Mouse (Mus musculus): ENCODE data around the gene Hmgb1. TPM values are rescaled to one million over a fixed set of nuclear protein-coding genes. Genes with fewer than 3 reads are reported as not detected.
"Not testable (repeated sequence)": the region's sequence is repeated elsewhere in the genome, so short reads cannot be mapped to it uniquely, and the experiment has no call there.

The Hmgb1 gene
- total and polyA plus RNA-seq, 3 experiments, result 23.7 to 103 (median 88.9) TPM

DNA sequence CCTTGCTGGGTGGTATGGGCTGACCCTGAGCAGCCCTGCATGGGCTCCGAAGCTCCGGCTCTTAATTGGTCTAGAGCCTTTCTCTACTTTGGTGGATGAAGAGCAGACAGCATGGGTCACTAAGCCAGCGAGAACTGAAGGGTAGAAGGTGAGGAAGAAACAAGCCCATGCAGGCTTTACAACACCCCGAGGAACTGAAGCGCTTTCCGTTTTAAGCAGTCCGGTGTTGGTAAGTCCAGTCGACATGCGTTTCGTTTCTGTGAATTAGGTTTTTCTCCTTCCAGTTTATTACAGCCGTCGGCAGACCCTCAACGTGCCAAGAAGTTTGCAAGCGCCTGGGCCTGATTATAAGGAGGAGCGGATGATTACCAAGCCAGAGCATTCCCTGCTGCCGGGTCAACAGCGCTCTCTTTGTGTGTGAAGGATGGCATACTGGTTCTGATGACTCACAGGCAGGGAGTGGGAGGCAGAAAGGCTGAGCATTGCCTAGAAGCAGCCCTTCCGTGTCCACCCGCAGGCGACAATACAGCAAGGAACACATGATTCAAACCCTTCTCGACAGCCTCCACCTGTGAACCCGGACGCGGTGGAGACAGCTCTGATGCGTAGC lies 40.4 kb downstream of the Hmgb1 start:
- Histone ChIP-seq H3K79me2 (replicated peaks; ENCODE audit: control insufficient read depth, insufficient read depth, low read length) (no peaks in the 10 kb centered on the region), H3K27me3 (ENCODE audit: control insufficient read depth, insufficient read depth, low read length) (no peaks in the 10 kb centered on the region), H3K27ac (no peak overlapping the region), H3K4me3 (no peak overlapping the region), H3K4me1 (ENCODE audit: control insufficient read depth, insufficient read depth, low read length) (no peaks in the 10 kb centered on the region), H3K36me3 (ENCODE audit: control insufficient read depth, insufficient read depth, low read length) (no peaks in the 10 kb centered on the region), H3K9ac (ENCODE audit: low read depth, low read length) (no peak overlapping the region)
- peak; percentile 24 to 25 for DNase-seq
- intact Hi-C loops (cut with DNase I), result no loop called here
- no peak for TF ChIP-seq POLR2A (IDR thresholded peaks at IDR 0.05; ENCODE audit: insufficient read depth, low read depth, low read length)
- whole genome bisulfite sequencing, result 66% methylated on average over 25 of the region's 25 CpGs

GRCm38 (mm10) chr5:149141155-149141554 lies 43.1 kb downstream of the Hmgb1 start:
- H3K27ac ChIP-seq; H3K27me3 ChIP-seq (ENCODE audit: control insufficient read depth, insufficient read depth, low read length); H3K79me2 ChIP-seq (replicated peaks; ENCODE audit: control insufficient read depth, insufficient read depth, low read length); intact Hi-C loops (cut with DNase I); DNase-seq; H3K4me3 ChIP-seq; H3K9ac ChIP-seq (ENCODE audit: low read depth, low read length); H3K4me1 ChIP-seq (ENCODE audit: control insufficient read depth, insufficient read depth, low read length); H3K36me3 ChIP-seq (ENCODE audit: control insufficient read depth, insufficient read depth, low read length): not testable (repeated sequence)
- WGBS, result 96% methylated on average over 1 of the region's 1 CpGs

DNA sequence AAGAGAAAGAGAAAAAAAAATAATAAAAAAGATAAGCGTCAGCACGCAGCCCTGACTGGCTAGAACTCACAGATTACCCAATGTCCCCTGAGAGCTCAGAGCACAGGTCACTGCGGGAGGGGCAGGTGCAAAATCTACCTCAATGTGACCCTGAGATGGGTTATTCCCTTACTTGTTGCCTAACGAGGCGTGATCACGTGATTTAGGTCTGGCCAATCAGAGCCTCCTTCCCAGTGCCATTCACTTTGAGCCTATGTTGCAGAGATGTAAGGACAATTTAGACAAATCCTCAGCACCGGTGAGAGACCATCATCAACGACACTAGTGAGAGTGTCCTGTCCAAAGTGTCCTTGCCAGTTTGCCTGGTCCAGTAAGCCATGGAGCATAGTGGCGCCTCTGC lies 44.0 kb downstream of the Hmgb1 start:
- Histone ChIP-seq H3K36me3 (ENCODE audit: control insufficient read depth, insufficient read depth, low read length) (no peaks in the 10 kb centered on the region), H3K9ac (ENCODE audit: low read depth, low read length) (no peak overlapping the region), H3K27me3 (ENCODE audit: control insufficient read depth, insufficient read depth, low read length) (no peaks in the 10 kb centered on the region), H3K27ac (no peak overlapping the region), H3K4me3 (no peak overlapping the region), H3K79me2 (replicated peaks; ENCODE audit: control insufficient read depth, insufficient read depth, low read length) (no peaks in the 10 kb centered on the region), H3K4me1 (ENCODE audit: control insufficient read depth, insufficient read depth, low read length) (peaks cover 2% of the 10 kb centered on the region; the same call in 1 of the 2 replicates)
- TF ChIP-seq CTCF (IDR thresholded peaks at IDR 0.05), result no peak
- no peak for TF ChIP-seq EP300 (IDR thresholded peaks at IDR 0.05; ENCODE audit: insufficient read depth, low read depth, low read length)
- no peak for TF ChIP-seq POLR2A (IDR thresholded peaks at IDR 0.05; ENCODE audit: insufficient read depth, low read depth, low read length)
- DNase-seq, result no peak
- intact Hi-C loops (cut with DNase I), result no loop called here
- 69% methylated on average over 9 of the region's 9 CpGs for WGBS

DNA sequence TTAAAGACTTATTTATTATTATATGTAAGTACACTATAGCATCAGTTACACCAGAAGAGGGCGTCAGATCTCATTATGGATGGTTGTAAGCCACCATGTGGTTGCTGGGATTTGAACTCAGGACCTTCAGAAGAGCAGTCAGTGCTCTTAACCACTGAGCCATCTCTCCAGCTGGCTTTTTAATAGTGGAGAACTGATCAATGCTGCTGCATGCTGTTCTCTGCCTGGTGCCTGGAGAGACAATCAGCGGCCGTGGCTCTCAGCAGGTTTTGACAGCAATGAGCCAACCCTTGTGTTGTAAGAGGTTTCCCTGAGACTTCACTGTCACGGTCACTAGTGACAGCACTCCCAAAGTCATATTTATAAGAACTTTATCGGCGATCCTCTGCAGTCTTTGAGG lies 46.2 kb downstream of the Hmgb1 start:
- H3K79me2 ChIP-seq (replicated peaks; ENCODE audit: control insufficient read depth, insufficient read depth, low read length); H3K4me1 ChIP-seq (ENCODE audit: control insufficient read depth, insufficient read depth, low read length); H3K36me3 ChIP-seq (ENCODE audit: control insufficient read depth, insufficient read depth, low read length); H3K27me3 ChIP-seq (ENCODE audit: control insufficient read depth, insufficient read depth, low read length); intact Hi-C loops (cut with DNase I); H3K4me3 ChIP-seq; DNase-seq; H3K9ac ChIP-seq (ENCODE audit: low read depth, low read length); H3K27ac ChIP-seq: not testable (repeated sequence)
- WGBS, result 90% methylated on average over 6 of the region's 6 CpGs

- WGBS, result 23% methylated on average over 3 of the region's 3 CpGs
- intact Hi-C loops (cut with DNase I), result no loop called here
- no peaks in the 10 kb centered on the region for H3K27me3 ChIP-seq (ENCODE audit: control insufficient read depth, insufficient read depth, low read length)
- H3K27ac ChIP-seq, result no peak overlapping the region
- H3K4me3 ChIP-seq, result no peak overlapping the region
- H3K4me1 ChIP-seq (ENCODE audit: control insufficient read depth, insufficient read depth, low read length), result peaks cover 2% of the 10 kb centered on the region; the same call in 1 of the 2 replicates
- TF ChIP-seq CTCF (IDR thresholded peaks at IDR 0.05) (no peak), EP300 (IDR thresholded peaks at IDR 0.05; ENCODE audit: insufficient read depth, low read depth, low read length) (no peak), POLR2A (IDR thresholded peaks at IDR 0.05; ENCODE audit: insufficient read depth, low read depth, low read length) (no peak)
- no peak overlapping the region for H3K9ac ChIP-seq (ENCODE audit: low read depth, low read length)
- no peaks in the 10 kb centered on the region for H3K36me3 ChIP-seq (ENCODE audit: control insufficient read depth, insufficient read depth, low read length)
- H3K79me2 ChIP-seq (replicated peaks; ENCODE audit: control insufficient read depth, insufficient read depth, low read length), result no peaks in the 10 kb centered on the region
- DNase-seq, result no peak
Measured at GRCm38 (mm10) chr5:149137447-149137846, 46.8 kb downstream of the Hmgb1 start.

- TF ChIP-seq CTCF (IDR thresholded peaks at IDR 0.05) (no peak), EP300 (IDR thresholded peaks at IDR 0.05; ENCODE audit: insufficient read depth, low read depth, low read length) (no peak), POLR2A (IDR thresholded peaks at IDR 0.05; ENCODE audit: insufficient read depth, low read depth, low read length) (no peak)
- H3K9ac ChIP-seq (ENCODE audit: low read depth, low read length), result no peak overlapping the region
- no peak overlapping the region for H3K4me3 ChIP-seq
- no peak overlapping the region for H3K27ac ChIP-seq
- H3K4me1 ChIP-seq (ENCODE audit: control insufficient read depth, insufficient read depth, low read length), result peaks cover 2% of the 10 kb centered on the region; the same call in 1 of the 2 replicates
- no peaks in the 10 kb centered on the region for H3K79me2 ChIP-seq (replicated peaks; ENCODE audit: control insufficient read depth, insufficient read depth, low read length)
- DNase-seq, result peak; percentile 17 to 29
- H3K27me3 ChIP-seq (ENCODE audit: control insufficient read depth, insufficient read depth, low read length), result no peaks in the 10 kb centered on the region
- WGBS, result 24% methylated on average over 4 of the region's 4 CpGs
- intact Hi-C loops (cut with DNase I), result no loop called here
- H3K36me3 ChIP-seq (ENCODE audit: control insufficient read depth, insufficient read depth, low read length), result no peaks in the 10 kb centered on the region
Measured at GRCm38 (mm10) chr5:149136933-149137365, 47.3 kb downstream of the Hmgb1 start.
